Mouse (Mus musculus): Measurements from ENCODE around the gene Cep170b. TPM values are rescaled to one million over a fixed set of nuclear protein-coding genes. Genes with fewer than 3 reads are reported as not detected.

Cep170b gene
- 14.7 and 16.6 TPM in 2 replicates for polyA plus RNA-seq (2015; fragmentation: Nextera tagmentation; extraction: Ambion mirVana)

DNA sequence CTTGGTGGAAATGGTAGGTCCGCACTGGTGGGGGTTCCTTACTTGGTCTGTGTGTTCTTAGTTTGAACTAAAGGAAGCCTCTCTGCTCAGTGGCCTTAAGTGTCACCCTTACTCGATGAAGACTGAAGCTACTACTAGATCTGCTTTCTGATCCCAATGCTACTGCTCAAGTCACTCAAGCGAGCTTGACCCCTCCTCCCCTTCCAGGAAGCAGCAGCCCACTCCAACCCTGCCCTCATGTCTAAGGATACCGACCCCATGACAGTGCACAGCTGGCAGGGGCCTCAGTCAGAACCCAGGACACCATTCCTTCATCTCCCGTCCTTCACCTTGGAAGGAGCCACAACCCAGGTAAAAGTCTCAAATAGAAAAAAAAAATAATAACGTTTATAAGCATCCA lies at the start of gene Cep170b:
Cep170b (plus strand) TSS at position 240 of the 400 bp plus-strand sequence.
- 72% methylated on average over 6 of the region's 6 CpGs for WGBS
- no peak for ATAC-seq (ENCODE audit: low FRiP score, low read depth)
- H3K4me2 ChIP-seq (replicated peaks): peak within 1 kb of the TSS; percentile 90
- H3K36me3 ChIP-seq: peaks cover 6% of the 10 kb centered on the region
- H3K27me3 ChIP-seq: peaks cover 12% of the 10 kb centered on the region; the same call in 1 of the 2 replicates
- no peaks in the 10 kb centered on the region for H3K9me3 ChIP-seq
- H3K4me1 ChIP-seq: peaks cover 34% of the 10 kb centered on the region
- H3K9ac ChIP-seq: peak within 1 kb of the TSS; percentile 88; the same call in 1 of the 2 replicates
- H3K4me3 ChIP-seq: peak within 1 kb of the TSS; percentile 88
- H3K27ac ChIP-seq: peak within 1 kb of the TSS; percentile 75; the same call in 1 of the 2 replicates

- 45% methylated on average over 8 of the region's 9 CpGs for WGBS
- Histone ChIP-seq H3K27ac (peak overlapping the region; percentile 28; the same call in 1 of the 2 replicates), H3K4me2 (replicated peaks) (peak overlapping the region; percentile 96), H3K36me3 (peaks cover 61% of the 10 kb centered on the region), H3K4me1 (peaks cover 62% of the 10 kb centered on the region), H3K4me3 (0 out of 2 replicates have a peak overlapping the region, but pooled peaks have one; percentile 100), H3K27me3 (no peaks in the 10 kb centered on the region), H3K9me3 (no peaks in the 10 kb centered on the region), H3K9ac (peak overlapping the region; percentile 51)
- no peak for ATAC-seq (ENCODE audit: low FRiP score, low read depth)
Observed at GRCm38 (mm10) chr12:112670718-112671393, 49.4 kb upstream of the Cep170b start.

DNA sequence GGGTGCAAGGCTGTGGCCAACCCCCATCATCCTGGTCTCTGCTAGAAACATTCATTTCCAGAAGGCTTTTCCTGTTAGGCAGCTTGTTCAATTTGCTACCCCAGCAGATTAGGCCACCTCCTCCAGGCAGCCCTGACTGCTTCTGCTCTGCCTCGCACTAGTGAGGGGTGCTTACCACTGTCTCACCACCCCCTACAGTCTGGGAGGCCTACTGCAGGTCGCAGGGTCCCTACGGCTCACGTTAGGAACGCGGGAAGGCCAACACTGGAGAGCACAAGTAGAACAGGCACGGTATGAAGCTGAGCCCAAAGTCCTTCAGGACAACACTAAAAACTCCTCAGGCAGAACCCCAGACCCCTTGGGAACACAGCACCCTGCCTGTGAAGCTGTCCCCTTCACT lies 48.4 kb upstream of the Cep170b start:
- H3K36me3 ChIP-seq: peaks cover 50% of the 10 kb centered on the region
- peaks cover 52% of the 10 kb centered on the region for H3K4me1 ChIP-seq
- no peak for ATAC-seq (ENCODE audit: low FRiP score, low read depth)
- peak overlapping the region; percentile 100 for H3K4me3 ChIP-seq
- H3K27ac ChIP-seq: peak overlapping the region; percentile 28; the same call in 1 of the 2 replicates
- H3K9me3 ChIP-seq: no peaks in the 10 kb centered on the region
- no peaks in the 10 kb centered on the region for H3K27me3 ChIP-seq
- peak overlapping the region; percentile 96 for H3K4me2 ChIP-seq (replicated peaks)
- WGBS: 73% methylated on average over 7 of the region's 7 CpGs
- H3K9ac ChIP-seq: peak overlapping the region; percentile 99

DNA sequence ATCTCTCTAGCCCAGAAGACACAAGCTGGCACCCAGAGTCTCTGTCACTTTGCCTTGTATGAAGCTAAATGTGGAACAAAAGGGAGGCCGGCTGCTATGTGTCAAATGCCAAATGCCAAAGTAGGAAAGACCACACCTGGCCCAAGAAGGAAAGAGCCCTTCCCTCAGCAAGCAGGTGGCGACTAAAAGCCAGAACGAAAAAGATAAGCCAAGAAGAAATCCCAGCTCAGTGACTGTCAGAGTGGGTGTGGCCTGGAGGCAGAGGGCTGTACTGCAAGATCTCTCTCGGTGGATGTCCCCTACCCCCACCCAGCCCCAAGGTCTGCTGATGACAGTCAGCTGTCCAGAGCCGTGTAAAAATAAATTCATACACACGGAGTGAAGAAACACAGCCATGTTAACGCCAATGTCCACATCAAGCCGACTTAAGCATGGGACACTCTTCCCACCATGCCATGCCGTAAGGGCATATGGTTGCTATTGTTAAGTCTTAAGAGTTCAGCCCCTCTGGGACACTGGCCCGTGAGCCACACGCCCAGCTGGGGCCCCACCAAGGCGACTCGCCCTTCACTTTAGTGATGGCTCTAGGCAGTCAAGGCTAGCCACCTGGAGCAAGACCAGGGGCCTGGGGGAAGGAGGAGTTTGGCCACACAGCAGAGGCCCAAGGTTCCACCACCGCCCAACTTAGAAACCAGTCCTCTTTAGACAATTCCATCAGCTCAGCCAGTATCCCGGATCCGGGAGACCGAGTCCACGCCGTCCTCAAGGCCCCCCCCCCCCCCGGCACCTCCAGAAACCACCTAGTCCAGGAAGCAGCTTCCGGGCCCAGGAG lies 47.3 kb upstream of the Cep170b start:
- peaks cover 40% of the 10 kb centered on the region for H3K36me3 ChIP-seq
- peak overlapping the region; percentile 99 for H3K9ac ChIP-seq
- H3K27me3 ChIP-seq: peaks cover 10% of the 10 kb centered on the region
- H3K4me2 ChIP-seq (replicated peaks): peak overlapping the region; percentile 96
- ATAC-seq (ENCODE audit: low FRiP score, low read depth): peak; percentile 24
- H3K9me3 ChIP-seq: no peaks in the 10 kb centered on the region
- WGBS: 6% methylated on average over 20 of the region's 21 CpGs
- H3K27ac ChIP-seq: peak overlapping the region; percentile 94
- H3K4me1 ChIP-seq: peaks cover 54% of the 10 kb centered on the region
- peak overlapping the region; percentile 100 for H3K4me3 ChIP-seq

DNA sequence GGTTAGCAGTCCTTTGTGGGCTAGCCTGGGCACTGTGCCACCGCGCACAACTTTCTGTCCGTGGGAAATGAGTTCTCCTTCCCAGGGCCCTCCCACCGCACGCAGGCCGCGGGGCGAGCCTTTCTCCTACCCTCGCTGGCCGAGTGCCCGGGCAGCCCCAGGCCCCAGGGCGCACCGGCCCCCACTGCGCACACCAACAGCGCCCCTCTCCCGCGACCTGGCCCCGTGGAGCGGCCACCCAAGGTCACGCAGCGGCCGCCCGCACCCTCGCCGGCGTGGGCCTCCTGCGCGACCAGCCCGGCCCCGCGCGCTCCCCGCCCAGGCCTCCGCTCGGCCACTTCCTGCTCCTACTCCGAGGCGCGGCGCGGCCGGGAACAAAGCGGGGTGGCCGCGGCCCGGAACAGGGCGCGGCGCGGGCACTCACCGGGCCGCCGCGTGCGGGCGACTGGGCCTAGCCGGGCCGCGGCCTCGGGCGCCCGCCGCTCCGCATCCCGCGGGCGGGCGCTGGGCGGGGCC lies 46.6 kb upstream of the Cep170b start:
- ATAC-seq (ENCODE audit: low FRiP score, low read depth): peak; percentile 6; the same call in 1 of the 2 replicates

DNA sequence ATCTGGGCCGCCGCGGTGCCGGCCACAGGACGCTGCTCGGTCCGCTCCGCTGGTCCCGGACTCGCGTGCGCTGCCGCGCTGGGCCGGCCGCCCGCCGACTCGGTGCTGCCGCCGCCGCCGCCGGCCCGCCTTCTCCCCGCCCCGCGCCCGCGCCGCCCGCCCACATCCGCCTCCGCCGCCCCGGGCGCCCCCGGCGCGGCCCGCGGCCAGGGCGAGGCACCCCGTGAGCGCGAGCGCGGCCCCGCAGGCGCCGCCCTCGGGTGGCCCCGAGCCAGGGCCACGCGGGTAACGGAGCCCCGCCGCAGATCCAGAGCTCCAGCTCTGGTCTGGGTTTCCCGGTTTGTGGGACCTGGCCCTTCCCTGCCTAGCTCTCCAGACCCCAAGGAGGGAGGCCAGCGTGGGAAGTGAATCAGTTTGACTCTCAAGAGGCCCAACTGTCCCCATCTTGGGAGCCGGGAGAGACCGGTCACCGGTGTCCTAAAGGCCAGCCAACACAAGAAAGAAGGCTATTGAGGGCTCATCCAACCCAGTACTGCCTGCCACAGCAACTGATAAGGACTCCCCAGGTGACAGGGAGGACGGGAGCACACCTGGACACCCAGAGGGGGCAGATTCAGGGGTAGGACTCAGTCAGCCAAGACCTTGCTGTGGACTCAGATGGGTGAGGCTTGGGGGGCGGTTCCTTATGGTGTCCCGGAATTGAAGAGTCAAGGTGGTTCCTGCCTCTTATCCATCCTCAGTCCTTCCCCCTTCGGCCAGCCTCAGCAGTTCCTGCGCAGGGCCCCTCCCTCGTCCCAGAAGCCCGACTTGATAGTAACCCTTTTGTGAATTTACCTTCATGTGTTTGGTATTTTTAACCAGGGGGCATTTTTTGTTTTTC lies 45.9 kb upstream of the Cep170b start, which contains the start of gene Akt1:
Akt1 (minus strand) TSS at position 753 of the 880 bp plus-strand sequence.
- WGBS: 0% methylated on average over 25 of the region's 70 CpGs
- Histone ChIP-seq H3K36me3 (peaks cover 25% of the 10 kb centered on the region), H3K9me3 (no peaks in the 10 kb centered on the region), H3K4me1 (peaks cover 63% of the 10 kb centered on the region), H3K4me3 (peak within 1 kb of the TSS; percentile 100), H3K9ac (peak within 1 kb of the TSS; percentile 99), H3K27me3 (peaks cover 21% of the 10 kb centered on the region), H3K27ac (peak within 1 kb of the TSS; percentile 94), H3K4me2 (replicated peaks) (peak within 1 kb of the TSS; percentile 96)
- ATAC-seq (ENCODE audit: low FRiP score, low read depth): peak; percentile 25

More for the DNA sequence above, 46.6 kb upstream of the Cep170b start:
- Histone ChIP-seq H3K9me3 (no peaks in the 10 kb centered on the region), H3K4me2 (replicated peaks) (peak overlapping the region; percentile 96), H3K27ac (peak overlapping the region; percentile 94), H3K27me3 (peaks cover 17% of the 10 kb centered on the region), H3K9ac (peak overlapping the region; percentile 99), H3K4me1 (peaks cover 60% of the 10 kb centered on the region), H3K4me3 (peak overlapping the region; percentile 100), H3K36me3 (peaks cover 33% of the 10 kb centered on the region)
- WGBS: under 1% methylated on average over 46 of the region's 68 CpGs

- peaks cover 68% of the 10 kb centered on the region for H3K4me1 ChIP-seq
- peak overlapping the region; percentile 96 for H3K4me2 ChIP-seq (replicated peaks)
- H3K9ac ChIP-seq: peak overlapping the region; percentile 56; the same call in 1 of the 2 replicates
- peak; percentile 45; the same call in 1 of the 2 replicates for ATAC-seq (ENCODE audit: low FRiP score, low read depth)
- H3K4me3 ChIP-seq: peak overlapping the region; percentile 100
- WGBS: 16% methylated on average over 18 of the region's 18 CpGs
- H3K27me3 ChIP-seq: peaks cover 31% of the 10 kb centered on the region
- no peaks in the 10 kb centered on the region for H3K9me3 ChIP-seq
- peaks cover 15% of the 10 kb centered on the region for H3K36me3 ChIP-seq
- peak overlapping the region; percentile 94 for H3K27ac ChIP-seq
Observed at GRCm38 (mm10) chr12:112675245-112676035, 44.8 kb upstream of the Cep170b start.

DNA sequence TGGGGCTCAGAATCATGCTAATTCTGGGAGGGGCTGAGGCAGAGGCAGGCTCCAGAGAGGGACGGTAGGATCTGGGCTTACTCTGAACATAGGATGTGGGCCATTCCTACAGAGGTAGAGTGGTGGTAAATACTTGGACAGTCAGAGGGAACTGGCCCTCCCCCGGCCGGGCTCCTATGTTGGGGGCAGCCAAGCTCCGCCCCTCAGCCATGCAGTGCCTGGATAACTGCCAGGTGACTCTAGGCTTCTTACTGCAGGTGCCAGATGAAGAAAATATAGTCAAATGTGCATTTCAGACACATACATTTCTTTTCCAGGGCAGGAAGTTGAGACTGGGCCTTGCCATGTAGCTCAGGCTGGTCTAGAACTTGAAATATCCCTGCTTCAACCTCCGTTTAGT lies 43.2 kb upstream of the Cep170b start:
- H3K9me3 ChIP-seq: no peaks in the 10 kb centered on the region
- ATAC-seq (ENCODE audit: low FRiP score, low read depth): no peak
- peaks cover 48% of the 10 kb centered on the region for H3K27me3 ChIP-seq
- H3K27ac ChIP-seq: no peak overlapping the region
- no peaks in the 10 kb centered on the region for H3K36me3 ChIP-seq
- no peak overlapping the region for H3K9ac ChIP-seq
- 58% methylated on average over 5 of the region's 5 CpGs for WGBS
- H3K4me2 ChIP-seq (replicated peaks): no peak overlapping the region
- H3K4me3 ChIP-seq: no peak overlapping the region
- peaks cover 51% of the 10 kb centered on the region for H3K4me1 ChIP-seq

GRCm38 (mm10) chr12:112677943-112678554 lies 42.2 kb upstream of the Cep170b start:
- Histone ChIP-seq H3K4me3 (peak overlapping the region; percentile 67), H3K36me3 (no peaks in the 10 kb centered on the region), H3K27me3 (peaks cover 53% of the 10 kb centered on the region), H3K27ac (no peak overlapping the region), H3K4me1 (peaks cover 42% of the 10 kb centered on the region), H3K4me2 (replicated peaks) (peak overlapping the region; percentile 98), H3K9me3 (no peaks in the 10 kb centered on the region), H3K9ac (peak overlapping the region; percentile 70)
- no peak for ATAC-seq (ENCODE audit: low FRiP score, low read depth)
- WGBS: 23% methylated on average over 19 of the region's 19 CpGs

DNA sequence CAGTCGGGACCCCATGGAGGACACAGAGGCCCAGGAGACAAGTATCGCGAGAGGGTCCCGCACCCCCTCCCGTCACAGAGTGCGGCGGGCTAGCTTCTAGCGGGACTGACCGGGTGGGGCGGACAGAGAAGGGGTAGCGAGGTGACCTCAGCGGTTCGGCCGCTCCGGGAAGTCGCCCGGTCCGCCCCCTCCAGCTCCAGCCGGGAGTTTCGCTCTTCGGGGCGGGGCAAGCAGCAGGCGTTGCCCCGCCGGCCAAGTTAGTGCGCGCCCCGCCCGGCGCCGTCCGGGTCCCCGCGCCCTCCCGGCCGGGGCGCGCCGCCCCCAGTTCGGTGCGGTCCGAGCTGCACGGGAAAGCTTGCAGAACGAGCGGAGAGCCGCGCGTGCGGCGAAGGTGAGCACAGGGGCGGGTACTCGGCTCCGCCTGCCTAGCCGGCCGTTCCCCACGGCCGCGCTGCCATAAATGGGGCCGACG lies 41.7 kb upstream of the Cep170b start, which contains the start of gene Zbtb42:
Zbtb42 (plus strand) TSS at position 274 of the 472 bp plus-strand sequence.
- Histone ChIP-seq H3K4me1 (peaks cover 40% of the 10 kb centered on the region), H3K27me3 (peaks cover 53% of the 10 kb centered on the region), H3K9me3 (no peaks in the 10 kb centered on the region), H3K4me2 (replicated peaks) (peak within 1 kb of the TSS; percentile 98), H3K36me3 (no peaks in the 10 kb centered on the region), H3K9ac (peak within 1 kb of the TSS; percentile 70), H3K4me3 (peak within 1 kb of the TSS; percentile 67), H3K27ac (no peak within 1 kb of the TSS)
- WGBS: under 1% methylated on average over 59 of the region's 60 CpGs
- 0 out of 2 replicates have a peak, but pooled peaks have one; percentile 13 for ATAC-seq (ENCODE audit: low FRiP score, low read depth)

Data from limb, embryonic 13.5 days (tissue).